Mouse (Mus musculus) cerebellum, adult 2 months (tissue): ENCODE data around the gene Rpl9-ps1.

Experiments
- CTCF ChIP-seq: fragments of 200-500 bp; IDR thresholded peaks from 2 replicates; pipeline ENCODE4 v1.5.1; 2011; ENCODE audit warnings: low read depth, mild to moderate bottlenecking, control low read depth, low read length, moderate library complexity, borderline replicate concordance; ENCODE audit not compliant: insufficient read depth
- POLR2A ChIP-seq: fragments of 200-500 bp; IDR thresholded peaks from 2 replicates; pipeline ENCODE4 v1.6.1; 2011; ENCODE audit warnings: low read length, control low read depth, borderline replicate concordance; ENCODE audit not compliant: insufficient read depth

DNA sequence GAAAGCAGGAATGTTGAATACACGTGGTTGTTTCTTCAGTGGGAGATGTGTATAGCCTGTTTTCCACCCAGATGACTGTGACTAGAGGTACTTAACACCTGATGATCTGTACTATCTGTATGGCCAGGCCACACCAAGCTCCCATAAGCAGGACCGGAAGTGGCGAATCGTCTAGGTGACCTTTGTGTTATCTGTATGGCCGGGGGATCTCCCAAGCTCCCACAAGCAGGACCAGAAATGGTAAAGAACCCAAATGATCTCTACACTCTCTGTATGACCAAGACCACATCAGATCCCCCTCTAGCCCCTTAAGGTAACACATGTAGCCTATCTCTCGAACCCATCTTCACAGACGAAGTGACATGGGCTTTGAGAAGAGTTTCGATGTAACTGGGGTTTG lies 9.2 kb upstream of the Rpl9-ps1 start:
- TF ChIP-seq CTCF (no peak), POLR2A (no peak)
